Mouse (Mus musculus): Measurements from ENCODE around the gene Bcl11a. TPM values are rescaled to one million over a fixed set of nuclear protein-coding genes. Genes with fewer than 3 reads are reported as not detected.

Gene Bcl11a
- total and polyA plus RNA-seq, 3 experiments: 25.4 to 93.2 (median 53.5) TPM

DNA sequence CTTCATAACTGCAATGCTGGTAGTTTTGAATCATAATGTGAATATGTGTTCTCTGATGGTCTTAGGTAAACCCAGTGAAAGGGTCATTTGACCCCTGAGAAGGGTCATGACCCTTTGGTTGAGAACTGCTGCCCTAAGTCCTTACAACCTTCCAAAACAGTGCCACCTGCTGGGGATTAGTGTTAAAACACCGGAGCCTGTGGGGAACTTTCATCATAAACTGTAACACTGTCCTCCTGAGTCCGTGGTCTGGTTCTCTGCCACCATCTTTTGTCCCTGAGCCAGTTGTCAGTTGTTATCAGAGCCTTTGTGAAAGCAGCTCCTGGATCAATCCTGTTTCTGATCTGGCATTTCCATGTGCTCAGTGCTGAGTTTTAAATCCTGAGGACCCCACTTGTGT, 62.1 kb downstream of the Bcl11a start:
- Histone ChIP-seq H3K4me3 (ENCODE audit: low read depth, low read length) (no peak overlapping the region), H3K27me3 (ENCODE audit: insufficient read depth, low read length) (no peaks in the 10 kb centered on the region), H3K4me1 (ENCODE audit: insufficient read depth, low read depth, low read length) (peaks cover 85% of the 10 kb centered on the region), H3K36me3 (replicated peaks) (peaks cover 78% of the 10 kb centered on the region), H3K9me3 (replicated peaks) (peaks cover 7% of the 10 kb centered on the region; the same call in 1 of the 2 replicates)
- TF ChIP-seq CTCF (IDR thresholded peaks at IDR 0.05; ENCODE audit: low read depth, low read length) (no peak), POLR2AphosphoS5 (IDR thresholded peaks at IDR 0.05; ENCODE audit: insufficient replicate concordance, low read depth, low read length) (no peak), GATA1 (IDR thresholded peaks at IDR 0.05; ENCODE audit: borderline replicate concordance, low read length) (no peak), TAL1 (conservative IDR thresholded peaks at IDR 0.05; ENCODE audit: low read depth, low read length) (no peak), GATA2 (IDR thresholded peaks at IDR 0.05; ENCODE audit: borderline replicate concordance, low read depth, low read length) (no peak)
- DNase-seq (ENCODE audit: low spot score) (no peak), ATAC-seq (ENCODE audit: extremely low read depth, insufficient number of reproducible peaks, low FRiP score, poor library complexity, severe bottlenecking) (no peak)

DNA sequence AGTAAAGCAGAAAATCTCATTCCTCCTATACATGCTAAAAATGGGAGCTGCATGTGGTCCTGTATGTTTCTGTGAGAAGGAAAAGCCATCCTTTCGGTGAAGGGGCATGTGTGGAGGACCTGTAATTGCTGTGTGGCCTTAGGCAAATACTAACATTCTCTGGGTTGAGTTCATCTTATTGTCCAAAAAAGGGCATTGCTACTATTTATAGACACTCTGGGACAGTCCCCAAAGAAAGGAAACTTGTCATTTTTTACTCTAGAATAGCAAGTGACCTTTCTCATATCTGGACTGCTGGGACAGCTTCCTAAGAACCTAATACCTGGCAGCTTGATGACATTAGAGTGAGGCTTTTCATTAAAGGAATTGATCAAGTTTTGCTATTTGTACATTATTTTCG, 63.1 kb downstream of the Bcl11a start:
- Histone ChIP-seq H3K27me3 (ENCODE audit: insufficient read depth, low read length) (no peaks in the 10 kb centered on the region), H3K36me3 (replicated peaks) (peaks cover 86% of the 10 kb centered on the region), H3K9me3 (replicated peaks) (peaks cover 7% of the 10 kb centered on the region; the same call in 1 of the 2 replicates), H3K4me3 (ENCODE audit: low read depth, low read length) (no peak overlapping the region), H3K4me1 (ENCODE audit: insufficient read depth, low read depth, low read length) (peaks cover 86% of the 10 kb centered on the region)
- DNase-seq (ENCODE audit: low spot score) (no peak), ATAC-seq (ENCODE audit: extremely low read depth, insufficient number of reproducible peaks, low FRiP score, poor library complexity, severe bottlenecking) (no peak)
- TF ChIP-seq GATA2 (IDR thresholded peaks at IDR 0.05; ENCODE audit: borderline replicate concordance, low read depth, low read length) (no peak), TAL1 (conservative IDR thresholded peaks at IDR 0.05; ENCODE audit: low read depth, low read length) (no peak)

DNA sequence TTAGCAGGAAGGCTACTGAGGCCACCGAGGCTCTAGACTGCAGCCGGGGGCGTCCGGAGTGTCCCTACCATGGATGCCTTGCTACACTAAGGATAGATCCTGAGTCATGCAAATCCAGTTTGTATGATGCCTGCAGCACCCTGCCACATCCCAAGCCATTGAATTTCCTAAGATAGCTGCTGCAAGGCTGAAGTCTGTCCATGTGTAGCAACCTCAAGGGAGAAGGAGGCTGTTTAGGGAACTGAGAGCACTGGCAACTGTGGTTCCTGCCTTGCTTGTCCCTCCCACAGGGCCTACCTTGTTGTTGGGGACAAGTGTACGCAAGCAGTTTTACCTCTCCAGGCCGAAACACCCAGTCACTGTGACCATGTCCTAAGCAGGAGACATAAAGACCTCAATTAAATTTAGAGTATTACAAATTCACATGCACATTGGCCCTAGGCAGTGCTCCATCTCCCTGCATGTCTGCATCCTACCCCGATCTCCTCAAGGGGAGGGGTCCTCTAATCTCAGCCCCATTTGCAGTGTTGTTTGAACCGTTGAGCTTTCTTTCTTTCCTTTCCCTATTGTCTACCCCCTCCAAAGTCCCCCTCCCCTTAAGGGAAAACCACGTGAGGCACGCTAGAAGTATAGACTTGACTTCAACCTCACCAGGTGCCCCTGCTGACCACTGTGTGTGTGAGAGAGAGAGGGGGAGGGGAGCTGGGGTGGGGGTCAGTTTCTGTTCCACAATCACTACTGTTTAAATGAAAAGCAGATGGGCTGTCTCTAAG, 63.8 kb downstream of the Bcl11a start:
- no peak for ATAC-seq (ENCODE audit: extremely low read depth, insufficient number of reproducible peaks, low FRiP score, poor library complexity, severe bottlenecking)

DNA sequence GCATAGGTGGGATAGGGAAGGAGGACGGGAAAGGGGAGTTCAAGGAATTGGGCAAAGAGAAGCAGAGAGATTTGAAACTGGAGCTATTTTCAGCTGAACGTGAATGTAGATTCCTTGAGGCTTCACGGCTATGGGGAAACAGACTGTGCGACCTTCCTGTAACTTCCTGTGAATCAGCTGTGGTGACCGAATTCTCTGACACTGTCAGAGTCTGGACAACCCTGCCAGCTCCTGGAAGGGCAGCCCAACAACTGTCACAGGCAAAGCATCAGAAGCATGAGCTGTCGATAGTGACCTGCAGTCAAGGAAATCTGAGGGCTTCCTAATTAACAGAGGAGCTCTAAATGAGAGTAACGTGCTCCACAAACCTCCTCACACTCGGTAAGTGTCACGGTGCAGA, 64.5 kb downstream of the Bcl11a start:
- no peak overlapping the region for H3K4me3 ChIP-seq (ENCODE audit: low read depth, low read length)
- H3K27me3 ChIP-seq (ENCODE audit: insufficient read depth, low read length): no peaks in the 10 kb centered on the region
- H3K36me3 ChIP-seq (replicated peaks): peaks cover 96% of the 10 kb centered on the region
- ATAC-seq (ENCODE audit: extremely low read depth, insufficient number of reproducible peaks, low FRiP score, poor library complexity, severe bottlenecking) (no peak), DNase-seq (ENCODE audit: low spot score) (no peak)
- H3K9me3 ChIP-seq (replicated peaks): peaks cover 7% of the 10 kb centered on the region; the same call in 1 of the 2 replicates
- TF ChIP-seq POLR2AphosphoS5 (IDR thresholded peaks at IDR 0.05; ENCODE audit: insufficient replicate concordance, low read depth, low read length) (no peak), TAL1 (conservative IDR thresholded peaks at IDR 0.05; ENCODE audit: low read depth, low read length) (no peak), GATA2 (IDR thresholded peaks at IDR 0.05; ENCODE audit: borderline replicate concordance, low read depth, low read length) (no peak), CTCF (IDR thresholded peaks at IDR 0.05; ENCODE audit: low read depth, low read length) (no peak), GATA1 (IDR thresholded peaks at IDR 0.05; ENCODE audit: borderline replicate concordance, low read length) (no peak)
- H3K4me1 ChIP-seq (ENCODE audit: insufficient read depth, low read depth, low read length): peaks cover 85% of the 10 kb centered on the region

More for the DNA sequence above, 63.8 kb downstream of the Bcl11a start:
- Histone ChIP-seq H3K4me3 (ENCODE audit: low read depth, low read length) (no peak overlapping the region), H3K4me1 (ENCODE audit: insufficient read depth, low read depth, low read length) (peaks cover 87% of the 10 kb centered on the region), H3K9me3 (replicated peaks) (peaks cover 7% of the 10 kb centered on the region; the same call in 1 of the 2 replicates), H3K27me3 (ENCODE audit: insufficient read depth, low read length) (no peaks in the 10 kb centered on the region), H3K36me3 (replicated peaks) (peaks cover 93% of the 10 kb centered on the region)
- no peak for TF ChIP-seq TAL1 (conservative IDR thresholded peaks at IDR 0.05; ENCODE audit: low read depth, low read length)
- no peak for TF ChIP-seq CTCF (IDR thresholded peaks at IDR 0.05; ENCODE audit: low read depth, low read length)
- TF ChIP-seq POLR2AphosphoS5 (IDR thresholded peaks at IDR 0.05; ENCODE audit: insufficient replicate concordance, low read depth, low read length): no peak
- TF ChIP-seq GATA1 (IDR thresholded peaks at IDR 0.05; ENCODE audit: borderline replicate concordance, low read length): no peak
- TF ChIP-seq GATA2 (IDR thresholded peaks at IDR 0.05; ENCODE audit: borderline replicate concordance, low read depth, low read length): no peak
- DNase-seq (ENCODE audit: low spot score): no peak

DNA sequence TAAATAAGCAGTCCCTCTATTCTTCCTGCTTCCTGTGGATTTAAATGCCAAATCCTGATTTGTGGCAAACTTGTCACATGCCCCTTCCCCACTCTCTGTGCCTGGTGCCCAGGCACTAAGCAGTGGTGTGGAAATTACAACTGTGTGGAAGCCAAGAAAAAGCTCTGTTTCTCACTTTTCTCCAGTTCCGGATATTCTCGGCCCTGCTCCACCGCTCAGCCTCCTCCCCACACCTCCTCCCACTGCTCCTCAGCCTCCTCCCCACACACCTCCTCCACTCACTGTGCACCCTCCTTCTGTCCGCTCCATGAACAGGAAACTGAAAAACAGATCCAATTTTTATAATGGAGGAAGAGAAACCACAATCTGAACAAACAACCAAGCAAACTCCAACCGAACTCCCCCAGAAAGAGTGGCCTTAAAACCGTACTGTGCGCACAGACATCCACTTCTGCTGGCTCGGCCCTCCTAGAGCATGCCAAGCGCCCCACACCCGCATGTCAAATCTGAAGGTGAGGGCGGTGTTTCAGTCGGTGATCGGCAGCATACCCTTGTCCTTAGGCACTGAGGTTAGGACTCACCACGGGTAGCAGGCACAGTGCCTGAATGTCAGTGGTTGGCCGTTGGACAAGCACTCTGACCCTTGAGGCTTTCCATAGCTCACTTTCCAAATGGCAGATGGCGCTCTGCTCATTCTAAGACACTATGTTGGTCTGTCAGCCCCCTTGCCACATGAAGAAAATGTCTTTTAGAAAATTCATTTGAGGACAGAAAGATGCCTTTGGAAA, 66.5 kb downstream of the Bcl11a start:
- no peak for ATAC-seq (ENCODE audit: extremely low read depth, insufficient number of reproducible peaks, low FRiP score, poor library complexity, severe bottlenecking)

DNA sequence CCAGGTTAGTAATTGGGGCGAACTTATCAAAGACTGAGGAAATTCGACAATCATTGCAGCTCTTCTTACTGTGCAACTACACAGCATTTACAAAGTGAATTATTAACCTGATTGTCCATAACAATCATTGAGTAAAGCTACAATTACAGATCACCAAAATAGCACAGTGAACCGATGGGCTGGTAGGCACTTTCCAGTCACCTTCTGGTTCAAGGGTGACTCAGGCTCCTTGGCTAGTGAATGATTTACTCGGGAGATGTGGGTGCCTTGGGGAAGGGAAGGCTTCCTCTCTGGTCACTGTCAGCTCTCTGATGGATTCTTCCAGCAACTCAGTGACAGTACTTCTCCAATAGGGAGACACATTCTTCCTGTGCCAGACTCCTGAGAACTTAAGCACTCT, 68.2 kb downstream of the Bcl11a start:
- peaks cover 98% of the 10 kb centered on the region for H3K36me3 ChIP-seq (replicated peaks)
- no peak overlapping the region for H3K4me3 ChIP-seq (ENCODE audit: low read depth, low read length)

More for the DNA sequence above, 66.5 kb downstream of the Bcl11a start:
- no peak overlapping the region for H3K4me3 ChIP-seq (ENCODE audit: low read depth, low read length)
- TF ChIP-seq CTCF (IDR thresholded peaks at IDR 0.05; ENCODE audit: low read depth, low read length) (no peak), TAL1 (conservative IDR thresholded peaks at IDR 0.05; ENCODE audit: low read depth, low read length) (no peak), POLR2AphosphoS5 (IDR thresholded peaks at IDR 0.05; ENCODE audit: insufficient replicate concordance, low read depth, low read length) (no peak), GATA2 (IDR thresholded peaks at IDR 0.05; ENCODE audit: borderline replicate concordance, low read depth, low read length) (no peak), GATA1 (IDR thresholded peaks at IDR 0.05; ENCODE audit: borderline replicate concordance, low read length) (no peak)
- peaks cover 7% of the 10 kb centered on the region; the same call in 1 of the 2 replicates for H3K9me3 ChIP-seq (replicated peaks)
- no peak for DNase-seq (ENCODE audit: low spot score)
- no peaks in the 10 kb centered on the region for H3K27me3 ChIP-seq (ENCODE audit: insufficient read depth, low read length)
- H3K36me3 ChIP-seq (replicated peaks): peaks cover 98% of the 10 kb centered on the region
- peaks cover 91% of the 10 kb centered on the region for H3K4me1 ChIP-seq (ENCODE audit: insufficient read depth, low read depth, low read length)

More for the DNA sequence above, 68.2 kb downstream of the Bcl11a start:
- ATAC-seq (ENCODE audit: extremely low read depth, insufficient number of reproducible peaks, low FRiP score, poor library complexity, severe bottlenecking): no peak
- no peaks in the 10 kb centered on the region for H3K9me3 ChIP-seq (replicated peaks)
- H3K4me1 ChIP-seq (ENCODE audit: insufficient read depth, low read depth, low read length): peaks cover 90% of the 10 kb centered on the region
- TF ChIP-seq CTCF (IDR thresholded peaks at IDR 0.05; ENCODE audit: low read depth, low read length): no peak
- no peak for TF ChIP-seq TAL1 (conservative IDR thresholded peaks at IDR 0.05; ENCODE audit: low read depth, low read length)
- TF ChIP-seq GATA2 (IDR thresholded peaks at IDR 0.05; ENCODE audit: borderline replicate concordance, low read depth, low read length): no peak
- no peak for TF ChIP-seq GATA1 (IDR thresholded peaks at IDR 0.05; ENCODE audit: borderline replicate concordance, low read length)
- TF ChIP-seq POLR2AphosphoS5 (IDR thresholded peaks at IDR 0.05; ENCODE audit: insufficient replicate concordance, low read depth, low read length): no peak
- no peak for DNase-seq (ENCODE audit: low spot score)
- H3K27me3 ChIP-seq (ENCODE audit: insufficient read depth, low read length): no peaks in the 10 kb centered on the region

Data from G1E (cell line).